Mouse (Mus musculus) heart, postnatal 36 days (tissue): ENCODE measurements around the gene Nfam1. TPM values are rescaled to one million over a fixed set of nuclear protein-coding genes. Genes with fewer than 3 reads are reported as not detected.
"Not testable (repeated sequence)": the region's sequence is repeated elsewhere in the genome, so short reads cannot be mapped to it uniquely, and the experiment has no call there.

Experiments used
- DNase-seq, 2 experiments: peaks; one replicate each; pipeline ENCODE4 v3.0.0; 2021 to 2022
- intact Hi-C: fragments of 180-260 bp; cut with DNase I; formaldehyde crosslinking; loops from one replicate; pipeline ENCODE4 v1.15.1; 2025
- total RNA-seq, 2 experiments: library from RNA; stranded (reverse); gene quantifications; 2 replicates each; pipeline ENCODE4 v1.2.3; 2021

The Nfam1 gene
- 1 to 10 TPM; 2.3 to 4.4 TPM for total RNA-seq

GRCm38 (mm10) chr15:83032981-83033541, at the start of gene Nfam1:
TSS of gene Nfam1 (minus strand) at chr15:83033306.
- DNase-seq: peak; percentile 46 to 56
- intact Hi-C loops: no loop called here

- DNase-seq: no peak
These were observed 42.8 kb upstream of the Nfam1 start for GRCm38 (mm10) chr15:83075607-83076525.

GRCm38 (mm10) chr15:83074179-83074578, 41.1 kb upstream of the Nfam1 start:
- peak; percentile 42 to 45 for DNase-seq
- intact Hi-C loops: no loop called here

More at GRCm38 (mm10) chr15:83075607-83076525, 42.8 kb upstream of the Nfam1 start:
- intact Hi-C loops: no loop called here

- no peak for DNase-seq
- intact Hi-C loops: no loop called here
These were observed 38.6 kb upstream of the Nfam1 start for GRCm38 (mm10) chr15:83071752-83072151.

GRCm38 (mm10) chr15:83070942-83071341, 37.8 kb upstream of the Nfam1 start:
- intact Hi-C loops: no loop called here
- peak in 1 of 2 experiments; percentile 24 for DNase-seq

GRCm38 (mm10) chr15:83068270-83068669, 35.2 kb upstream of the Nfam1 start:
- intact Hi-C loops: no loop called here
- no peak for DNase-seq

- intact Hi-C loops: no loop called here
- peak; percentile 31 to 56 for DNase-seq
These were observed 32.4 kb upstream of the Nfam1 start for GRCm38 (mm10) chr15:83065543-83065942.

GRCm38 (mm10) chr15:83062582-83062981, 29.5 kb upstream of the Nfam1 start:
- intact Hi-C loops, DNase-seq: not testable (repeated sequence)

- DNase-seq: no peak
- intact Hi-C loops: no loop called here
These were observed 28.6 kb upstream of the Nfam1 start for GRCm38 (mm10) chr15:83061689-83062088.

GRCm38 (mm10) chr15:83059233-83059660, 26.1 kb upstream of the Nfam1 start:
- no peak for DNase-seq
- intact Hi-C loops: no loop called here

- DNase-seq: peak in 1 of 2 experiments; percentile 7
- intact Hi-C loops: no loop called here
These were observed 24.4 kb upstream of the Nfam1 start for GRCm38 (mm10) chr15:83057533-83057932.

GRCm38 (mm10) chr15:83056378-83057083, 23.4 kb upstream of the Nfam1 start:
- intact Hi-C loops: no loop called here
- DNase-seq: peak in 1 of 2 experiments; percentile 35

GRCm38 (mm10) chr15:83055569-83055968, 22.5 kb upstream of the Nfam1 start:
- no peak for DNase-seq
- intact Hi-C loops: no loop called here

- intact Hi-C loops: no loop called here
- DNase-seq: no peak
These were observed 20.2 kb upstream of the Nfam1 start for GRCm38 (mm10) chr15:83053261-83053660.

GRCm38 (mm10) chr15:83052341-83053104, 19.4 kb upstream of the Nfam1 start:
- DNase-seq: no peak
- intact Hi-C loops: no loop called here

- DNase-seq: no peak
- intact Hi-C loops: no loop called here
These were observed 13.6 kb upstream of the Nfam1 start for GRCm38 (mm10) chr15:83046730-83047129.

GRCm38 (mm10) chr15:83046308-83046707, 13.2 kb upstream of the Nfam1 start:
- no peak for DNase-seq
- intact Hi-C loops: no loop called here

- intact Hi-C loops, DNase-seq: not testable (repeated sequence)
These were observed 12.5 kb upstream of the Nfam1 start for GRCm38 (mm10) chr15:83045565-83045964.

- no peak for DNase-seq
- intact Hi-C loops: loop anchor here (2.0 kb wide), 1 partner anchor 39 kb away; no protein-coding TSS in a partner anchor
These were observed 10.2 kb upstream of the Nfam1 start for GRCm38 (mm10) chr15:83043362-83043708.

GRCm38 (mm10) chr15:83042655-83043361, 9.7 kb upstream of the Nfam1 start:
- intact Hi-C loops: loop anchor here (2.0 kb wide), 1 partner anchor 40 kb away; no protein-coding TSS in a partner anchor
- no peak for DNase-seq
